21 mouse cellular contexts compared by ENCODE assay signal in the genomic region with DNA sequence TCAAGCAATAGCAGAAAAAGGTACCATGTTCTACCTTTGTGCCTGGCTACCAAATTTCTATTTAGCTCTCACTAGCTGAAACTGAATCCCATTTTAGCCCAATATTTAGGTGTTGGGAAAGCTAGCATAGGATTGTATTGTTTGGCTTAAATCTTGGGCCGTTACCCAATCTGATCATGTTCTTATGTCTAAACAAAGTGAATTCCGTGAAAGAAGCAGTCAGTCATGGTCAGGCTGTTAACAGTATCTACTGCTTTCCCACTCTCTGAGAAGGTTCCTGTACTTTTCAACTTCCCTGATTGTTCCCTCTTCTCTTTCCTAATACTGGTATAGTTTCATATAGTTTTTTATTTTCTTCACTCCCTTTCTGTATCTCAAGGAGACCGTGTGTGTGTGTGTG.
DNase-seq lines count a peak whose midpoint lies in the region; ATAC-seq and TF ChIP-seq lines count a peak whose summit lies in the region.
"Had no signal": no experiment of that assay in that cellular context is flagged by ENCODE, and none has a peak within 500 bp of the region (broad histone marks: within the 10 kb centered on the region; RNA-seq: fewer than 3 reads in every experiment).

No protein-coding gene starts in this region.

- no peaks in the 10 kb centered on the region for H3K36me3 ChIP-seq in heart, embryonic 11.5 days (ENCODE audit: control insufficient read depth, insufficient read depth, low read length)
- no peaks in the 10 kb centered on the region for H3K36me3 ChIP-seq in heart, embryonic 16.5 days (ENCODE audit: control insufficient read depth, insufficient read depth)
- H3K36me3 ChIP-seq in liver, adult 2 months (ENCODE audit: control insufficient read depth, insufficient read depth, low read length): no peaks in the 10 kb centered on the region; the same call in 1 of the 2 replicates
- no peaks in the 10 kb centered on the region for H3K36me3 ChIP-seq in liver, embryonic 12.5 days
- H3K36me3 ChIP-seq: embryonic facial prominence, embryonic 10.5 days; embryonic facial prominence, embryonic 15.5 days; hindbrain, embryonic 15.5 days; limb, embryonic 10.5 days; liver, embryonic 15.5 days; midbrain, embryonic 10.5 days; midbrain, embryonic 15.5 days; neural tube, embryonic 15.5 days had no signal

- H3K4me1 ChIP-seq in heart, embryonic 11.5 days (ENCODE audit: control insufficient read depth, insufficient read depth, low read length): peaks cover 30% of the 10 kb centered on the region
- peaks cover 50% of the 10 kb centered on the region for H3K4me1 ChIP-seq in heart, embryonic 16.5 days (ENCODE audit: control insufficient read depth, insufficient read depth, low read length)
- H3K4me1 ChIP-seq in liver, adult 2 months (ENCODE audit: control insufficient read depth, insufficient read depth, low read length): peaks cover 4% of the 10 kb centered on the region; the same call in 1 of the 2 replicates
- peaks cover 8% of the 10 kb centered on the region for H3K4me1 ChIP-seq in liver, embryonic 12.5 days

- intact Hi-C loops in heart, postnatal 36 days (cut with DNase I): loop anchor here (2.0 to 5.0 kb wide), 3 partner anchors 16 to 313 kb away; a partner anchor contains a TSS

- H3K4me3 ChIP-seq in heart, embryonic 11.5 days (ENCODE audit: low read depth, low read length): no peak overlapping the region
- no peak overlapping the region for H3K4me3 ChIP-seq in heart, embryonic 16.5 days (ENCODE audit: low read length)
- no peak overlapping the region for H3K4me3 ChIP-seq in liver, adult 2 months (ENCODE audit: insufficient read depth, low read depth, low read length)
- no peak overlapping the region for H3K4me3 ChIP-seq in liver, embryonic 12.5 days
- H3K4me3 ChIP-seq: embryonic facial prominence, embryonic 10.5 days; embryonic facial prominence, embryonic 15.5 days; forebrain, embryonic 12.5 days; hindbrain, embryonic 15.5 days; limb, embryonic 10.5 days; limb, embryonic 15.5 days; liver, embryonic 15.5 days; midbrain, embryonic 10.5 days; midbrain, embryonic 15.5 days; neural tube, embryonic 15.5 days had no signal

- no peaks in the 10 kb centered on the region for H3K27me3 ChIP-seq in heart, embryonic 11.5 days (ENCODE audit: control insufficient read depth, insufficient read depth, low read length)
- H3K27me3 ChIP-seq in heart, embryonic 16.5 days (ENCODE audit: control insufficient read depth, insufficient read depth, low read length): no peaks in the 10 kb centered on the region
- H3K27me3 ChIP-seq in liver, adult 2 months (ENCODE audit: control insufficient read depth, insufficient read depth, low read length): no peaks in the 10 kb centered on the region
- H3K27me3 ChIP-seq in liver, embryonic 12.5 days (replicated peaks): no peaks in the 10 kb centered on the region; the same call in 1 of the 2 replicates
- H3K27me3 ChIP-seq: embryonic facial prominence, embryonic 15.5 days; forebrain, embryonic 12.5 days; hindbrain, embryonic 15.5 days; limb, embryonic 15.5 days; liver, embryonic 15.5 days; midbrain, embryonic 15.5 days; neural tube, embryonic 15.5 days had no signal

- 53% methylated on average over 3 of the region's 3 CpGs for WGBS in heart, embryonic 11.5 days (ENCODE audit: insufficient replicate concordance)
- 54% methylated on average over 3 of the region's 3 CpGs for WGBS in heart, embryonic 16.5 days
- 67% methylated on average over 3 of the region's 3 CpGs for WGBS in liver, adult 2 months
- WGBS in liver, embryonic 12.5 days (ENCODE audit: insufficient replicate concordance): 52% methylated on average over 3 of the region's 3 CpGs

- no peaks in the 10 kb centered on the region for H3K9me3 ChIP-seq in heart, embryonic 11.5 days (replicated peaks; ENCODE audit: control insufficient read depth, low read length)
- H3K9me3 ChIP-seq in heart, embryonic 16.5 days (replicated peaks; ENCODE audit: control insufficient read depth, low read length): no peaks in the 10 kb centered on the region
- H3K9me3 ChIP-seq in liver, embryonic 12.5 days (replicated peaks): no peaks in the 10 kb centered on the region
- H3K9me3 ChIP-seq: embryonic facial prominence, embryonic 10.5 days; embryonic facial prominence, embryonic 15.5 days; forebrain, embryonic 12.5 days; hindbrain, embryonic 15.5 days; limb, embryonic 10.5 days; limb, embryonic 15.5 days; liver, embryonic 15.5 days; midbrain, embryonic 10.5 days; midbrain, embryonic 15.5 days; neural tube, embryonic 15.5 days had no signal

- no peak overlapping the region for H3K4me2 ChIP-seq in heart, embryonic 11.5 days
- no peak overlapping the region for H3K4me2 ChIP-seq in heart, embryonic 16.5 days (ENCODE audit: low read depth, low read length)
- H3K4me2 ChIP-seq in liver, embryonic 12.5 days: no peak overlapping the region
- H3K4me2 ChIP-seq: embryonic facial prominence, embryonic 15.5 days; forebrain, embryonic 12.5 days; hindbrain, embryonic 15.5 days; limb, embryonic 15.5 days; liver, embryonic 15.5 days; midbrain, embryonic 15.5 days; neural tube, embryonic 15.5 days had no signal

- TF ChIP-seq CTCF in liver, adult 2 months (IDR thresholded peaks at IDR 0.05; ENCODE audit: low read depth, low read length): no peak

- no peak overlapping the region for H3K9ac ChIP-seq in heart, embryonic 11.5 days (ENCODE audit: low read depth, low read length)
- no peak overlapping the region for H3K9ac ChIP-seq in heart, embryonic 16.5 days (ENCODE audit: low read length)
- no peak overlapping the region for H3K9ac ChIP-seq in liver, adult 2 months (ENCODE audit: low read depth, low read length)
- H3K9ac ChIP-seq in liver, embryonic 12.5 days: no peak overlapping the region
- H3K9ac ChIP-seq: embryonic facial prominence, embryonic 15.5 days; forebrain, embryonic 12.5 days; hindbrain, embryonic 15.5 days; limb, embryonic 15.5 days; liver, embryonic 15.5 days; midbrain, embryonic 15.5 days; neural tube, embryonic 15.5 days had no signal

- no peak for DNase-seq in heart, postnatal 36 days
- DNase-seq in heart, adult 9 months (ENCODE audit: low spot score in 2 of 2): no peak
- DNase-seq in liver, adult 2 months (ENCODE audit: extremely low read depth, low read depth, low spot score): no peak
- DNase-seq in adipocyte (ENCODE audit: low spot score): peak; percentile 56
- DNase-seq in urinary bladder, postnatal 25 days (ENCODE audit: low spot score): no peak
- DNase-seq: cerebellum, adult 8-10 months; cerebellum, postnatal 25 days; right cerebral cortex, postnatal 14 days had no signal

- peak overlapping the region; percentile 46 for H3K27ac ChIP-seq in heart, embryonic 11.5 days (ENCODE audit: low read depth, low read length)
- H3K27ac ChIP-seq in heart, embryonic 16.5 days (ENCODE audit: low read length): peak overlapping the region; percentile 89
- 0 out of 2 replicates have a peak overlapping the region, but pooled peaks have one; percentile 23 for H3K27ac ChIP-seq in liver, adult 2 months (replicated peaks; ENCODE audit: insufficient read depth, low read depth, low read length)
- H3K27ac ChIP-seq in liver, embryonic 12.5 days: no peak overlapping the region
- H3K27ac ChIP-seq: forebrain, embryonic 12.5 days; liver, embryonic 15.5 days; midbrain, embryonic 15.5 days had no signal

- TF ChIP-seq POLR2A in liver, adult 2 months (IDR thresholded peaks at IDR 0.05; ENCODE audit: extremely low read depth, insufficient read depth, low read length): no peak

- ATAC-seq in heart, embryonic 11.5 days (replicated peaks; ENCODE audit: insufficient number of reproducible peaks, low FRiP score, low TSS enrichment): no peak
- no peak for ATAC-seq in heart, embryonic 16.5 days (replicated peaks; ENCODE audit: extremely low read depth, insufficient read depth, low FRiP score)
- ATAC-seq in liver, embryonic 12.5 days: no peak
- ATAC-seq: midbrain, embryonic 15.5 days had no signal

- no peaks in the 10 kb centered on the region for H3K79me2 ChIP-seq in liver, adult 2 months (ENCODE audit: control insufficient read depth, insufficient read depth, low read length)
